Mouse (Mus musculus): ENCODE data around the gene Ier3.
A peak's percentile ranks its signal among the peaks of the same experiment; 100 is the strongest.

The Ier3 gene

GRCm38 (mm10) chr17:35821439-35822430 lies at the start of gene Ier3:
Gene Ier3, plus strand, starts transcription at chr17:35821684.
- DNase-seq (ENCODE audit: extremely low read depth, low read depth) = no peak

GRCm38 (mm10) chr17:35776811-35777609 lies 44.5 kb upstream of the Ier3 start:
- no peak for DNase-seq (ENCODE audit: extremely low read depth, low read depth)

- DNase-seq (ENCODE audit: extremely low read depth, low read depth) = no peak
Measured at GRCm38 (mm10) chr17:35778965-35779364, 42.5 kb upstream of the Ier3 start.

GRCm38 (mm10) chr17:35779466-35780205 lies 41.8 kb upstream of the Ier3 start:
- DNase-seq (ENCODE audit: extremely low read depth, low read depth) = no peak

GRCm38 (mm10) chr17:35780362-35780761 lies 41.1 kb upstream of the Ier3 start:
- peak; percentile 88 for DNase-seq (ENCODE audit: extremely low read depth, low read depth)

- DNase-seq (ENCODE audit: extremely low read depth, low read depth) = no peak
Measured at GRCm38 (mm10) chr17:35782398-35782797, 39.1 kb upstream of the Ier3 start.

- DNase-seq (ENCODE audit: extremely low read depth, low read depth) = no peak
Measured at GRCm38 (mm10) chr17:35782924-35783323, 38.6 kb upstream of the Ier3 start.

GRCm38 (mm10) chr17:35783944-35784343 lies 37.5 kb upstream of the Ier3 start:
- DNase-seq (ENCODE audit: extremely low read depth, low read depth) = no peak

- DNase-seq (ENCODE audit: extremely low read depth, low read depth) = no peak
Measured at GRCm38 (mm10) chr17:35785140-35785539, 36.3 kb upstream of the Ier3 start.

GRCm38 (mm10) chr17:35787493-35787892 lies 34.0 kb upstream of the Ier3 start:
- DNase-seq (ENCODE audit: extremely low read depth, low read depth) = no peak

- DNase-seq (ENCODE audit: extremely low read depth, low read depth) = peak; percentile 75
Measured at GRCm38 (mm10) chr17:35788025-35788424, 33.5 kb upstream of the Ier3 start.

GRCm38 (mm10) chr17:35790933-35791332 lies 30.6 kb upstream of the Ier3 start:
- DNase-seq (ENCODE audit: extremely low read depth, low read depth) = no peak

- DNase-seq (ENCODE audit: extremely low read depth, low read depth) = no peak
Measured at GRCm38 (mm10) chr17:35792837-35793236, 28.6 kb upstream of the Ier3 start.

GRCm38 (mm10) chr17:35795099-35795498 lies 26.4 kb upstream of the Ier3 start:
- DNase-seq (ENCODE audit: extremely low read depth, low read depth) = peak; percentile 51

DNA sequence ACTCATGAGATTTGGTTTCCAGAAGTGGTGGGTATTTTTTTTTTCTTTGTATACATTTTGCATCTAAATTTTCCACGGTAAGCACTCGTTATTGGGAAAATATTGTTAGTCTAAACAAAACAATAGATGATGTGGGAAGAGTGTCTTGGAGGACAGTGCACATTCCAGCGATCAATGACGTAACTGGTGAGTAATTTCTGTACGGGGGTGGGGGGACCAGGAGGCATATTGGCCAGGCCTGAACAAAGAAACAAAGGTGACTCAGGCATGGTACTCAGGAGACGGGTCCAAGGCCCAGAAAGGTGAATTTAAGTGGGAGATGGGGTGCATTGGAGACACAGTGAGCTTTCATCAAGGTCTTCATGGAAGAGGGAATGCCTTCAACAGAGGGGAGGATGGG lies 25.8 kb upstream of the Ier3 start:
- DNase-seq (ENCODE audit: extremely low read depth, low read depth) = no peak

DNA sequence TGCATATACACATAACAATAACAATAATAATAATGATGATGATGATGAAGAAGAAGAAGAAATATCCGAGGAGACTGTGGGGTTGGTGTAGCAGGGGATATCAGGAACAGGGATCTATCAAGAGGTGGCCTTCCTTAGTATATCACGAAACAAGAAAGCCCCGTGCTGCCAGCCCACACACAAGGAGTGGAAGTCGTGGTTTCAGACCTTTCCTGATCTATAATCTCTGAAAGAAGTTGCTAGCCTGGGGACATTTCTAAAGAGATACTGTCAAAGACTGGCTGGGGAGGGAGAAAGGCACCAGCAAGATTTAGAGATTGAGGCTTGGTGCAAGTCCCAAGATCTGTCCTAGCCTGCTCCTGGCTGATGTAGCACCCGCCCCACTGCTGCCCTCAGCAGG lies 24.6 kb upstream of the Ier3 start:
- no peak for DNase-seq (ENCODE audit: extremely low read depth, low read depth)

- DNase-seq (ENCODE audit: extremely low read depth, low read depth) = no peak
Measured at GRCm38 (mm10) chr17:35800905-35801304, 20.6 kb upstream of the Ier3 start.

DNA sequence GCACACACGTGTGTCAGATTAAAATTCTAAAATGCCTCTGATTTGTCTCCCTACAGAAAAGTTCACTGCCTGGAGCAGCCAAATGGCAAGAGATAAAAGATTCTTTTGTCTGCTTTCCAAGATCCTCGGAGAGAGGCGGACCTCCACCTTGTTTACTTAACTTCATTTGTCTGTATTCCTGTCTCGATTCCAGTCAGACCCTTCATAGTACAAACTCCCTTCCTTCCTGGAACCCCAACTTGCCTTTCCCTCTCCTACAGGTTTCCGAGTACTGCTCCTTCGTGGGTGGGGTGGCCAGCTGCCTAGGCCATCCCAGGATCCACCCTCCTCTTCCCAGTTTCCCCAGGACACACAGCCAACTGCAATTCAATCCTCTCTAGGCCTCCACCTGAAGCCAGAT lies 18.5 kb upstream of the Ier3 start:
- DNase-seq (ENCODE audit: extremely low read depth, low read depth) = no peak

- DNase-seq (ENCODE audit: extremely low read depth, low read depth) = no peak
Measured at GRCm38 (mm10) chr17:35803858-35804399, 17.6 kb upstream of the Ier3 start.

GRCm38 (mm10) chr17:35808073-35808472 lies 13.4 kb upstream of the Ier3 start:
- DNase-seq (ENCODE audit: extremely low read depth, low read depth) = no peak

GRCm38 (mm10) chr17:35809395-35809794 lies 12.1 kb upstream of the Ier3 start:
- no peak for DNase-seq (ENCODE audit: extremely low read depth, low read depth)
